9 mouse cellular contexts compared by ENCODE assay signal in genomic region chr2:165195411-165196182, GRCm38 (mm10). TPM values are rescaled to one million over a fixed set of nuclear protein-coding genes. Genes with fewer than 3 reads are reported as not detected.
DNase-seq lines count a peak whose midpoint lies in the region.
"Had no signal": no experiment of that assay in that cellular context is flagged by ENCODE, and none has a peak within 500 bp of the region (broad histone marks: within the 10 kb centered on the region; RNA-seq: fewer than 3 reads in every experiment).

No protein-coding gene starts in this region.

- WGBS in limb, embryonic 10.5 days, result 2% methylated on average over 32 of the region's 32 CpGs

- H3K4me1 ChIP-seq in limb, embryonic 10.5 days, result peaks cover 53% of the 10 kb centered on the region

- no peaks in the 10 kb centered on the region for H3K36me3 ChIP-seq in limb, embryonic 10.5 days

- peak overlapping the region; percentile 34 for H3K4me3 ChIP-seq in limb, embryonic 10.5 days

- no peaks in the 10 kb centered on the region for H3K9me3 ChIP-seq in limb, embryonic 10.5 days (replicated peaks)

- peak overlapping the region; percentile 81 for H3K27ac ChIP-seq in limb, embryonic 10.5 days
- H3K27ac ChIP-seq: macrophage had no signal

- DNase-seq in adrenal gland, adult 2 months, result peak; percentile 27
- DNase-seq in adrenal gland, adult 8-10 months, result no peak
- peak; percentile 20 for DNase-seq in right cerebral cortex, postnatal 4 days
- no peak for DNase-seq in right cerebral cortex, postnatal 25 days
- DNase-seq in limb, embryonic 10.5 days (ENCODE audit: low spot score), result peak; percentile 78
- DNase-seq in retina, postnatal 7 days (ENCODE audit: low read depth, low spot score), result peak; percentile 53
- DNase-seq in layer of hippocampus, postnatal 14 days (ENCODE audit: low spot score in 2 of 2), result no peak
- DNase-seq in ovary, postnatal 10 days (ENCODE audit: low spot score), result no peak

- peaks cover 99% of the 10 kb centered on the region for H3K27me3 ChIP-seq in limb, embryonic 10.5 days (ENCODE audit: low read depth, poor library complexity, severe bottlenecking)

RNA-seq across cellular contexts. Expression of gene Cdh22, which starts 39.1 kb away (rescaled TPM):
- 1 to 10 TPM in 1 of 2 experiments, under 1 TPM in 1; 0.89 to 1.8 TPM for total RNA-seq in adrenal gland, adult 2 months (2021)
- 1.5 and 6.1 TPM in 2 replicates for polyA plus RNA-seq in adrenal gland, adult 2 months (2012; rRNA removed)
- total RNA-seq in adrenal gland, adult 8-10 months (2022), result 1 to 10 TPM; 1.8 to 3.5 (median 2.5) TPM
- polyA plus RNA-seq in limb, embryonic 10.5 days (2016; fragmentation: Nextera tagmentation; extraction: Ambion mirVana), result 0.46 and 0.94 TPM in 2 replicates
- total RNA-seq in layer of hippocampus, postnatal 14 days (2021), result 10 to 100 TPM in 1 of 2 experiments, 1 to 10 TPM in 1; 9.5 to 12.7 TPM
- polyA plus RNA-seq: macrophage had no signal

Comparison
In these comparisons a context has a peak if more than half of its experiments do, and no peak if none do; other contexts are left out.
1. DNase-seq: peak in adrenal gland, adult 2 months (single experiment), right cerebral cortex, postnatal 4 days (single experiment), limb, embryonic 10.5 days (single experiment) and retina, postnatal 7 days (single experiment); none in adrenal gland, adult 8-10 months (single experiment), right cerebral cortex, postnatal 25 days (single experiment), layer of hippocampus, postnatal 14 days (0 of 2) and ovary, postnatal 10 days (single experiment).